Mouse (Mus musculus): ENCODE results near the gene Slitrk4.

The Slitrk4 gene

DNA sequence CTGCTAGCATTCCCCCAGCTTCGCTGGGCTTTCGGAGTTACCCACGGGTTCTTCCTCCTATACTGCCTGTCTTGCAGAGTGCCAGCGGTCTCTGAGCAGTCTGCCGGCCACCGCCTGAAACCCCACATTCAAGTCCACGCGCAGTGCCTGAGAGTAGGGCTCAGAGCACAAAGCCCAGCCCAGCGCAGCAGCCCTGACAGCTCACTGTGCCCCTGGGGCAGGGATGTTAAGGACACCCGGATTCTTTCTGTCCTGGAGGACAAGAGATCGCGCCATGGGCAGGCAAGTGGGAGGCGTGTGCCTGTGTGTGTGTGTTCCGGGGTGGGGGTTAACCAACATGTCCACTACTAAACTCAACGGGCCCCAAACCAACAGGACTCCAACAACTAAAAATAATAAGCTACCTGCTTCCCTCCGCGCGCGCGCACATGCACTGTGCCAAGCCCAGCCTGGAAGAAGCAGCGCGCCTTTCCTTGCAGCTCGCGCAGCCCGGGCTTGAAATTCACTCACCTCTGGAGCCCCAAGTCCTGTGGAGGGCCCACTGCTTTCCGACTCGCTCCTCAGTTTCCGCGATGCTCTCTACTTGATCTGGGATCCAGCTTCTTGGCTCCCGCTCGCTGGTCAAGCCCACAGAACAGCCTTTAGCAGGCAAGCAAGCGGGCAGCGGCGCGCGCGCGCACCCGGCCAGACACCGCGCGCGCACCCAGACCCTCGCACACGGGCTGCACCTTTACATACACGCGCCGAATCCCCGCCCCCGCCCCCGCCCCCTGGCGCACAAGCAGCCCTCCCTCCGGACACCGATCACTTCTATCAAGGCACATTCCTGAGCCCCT is at the start of gene Slitrk4:
Slitrk4 (minus strand) TSS at position 707 of the 836 bp plus-strand sequence.
- no peak for DNase-seq (ENCODE audit: low spot score)

DNA sequence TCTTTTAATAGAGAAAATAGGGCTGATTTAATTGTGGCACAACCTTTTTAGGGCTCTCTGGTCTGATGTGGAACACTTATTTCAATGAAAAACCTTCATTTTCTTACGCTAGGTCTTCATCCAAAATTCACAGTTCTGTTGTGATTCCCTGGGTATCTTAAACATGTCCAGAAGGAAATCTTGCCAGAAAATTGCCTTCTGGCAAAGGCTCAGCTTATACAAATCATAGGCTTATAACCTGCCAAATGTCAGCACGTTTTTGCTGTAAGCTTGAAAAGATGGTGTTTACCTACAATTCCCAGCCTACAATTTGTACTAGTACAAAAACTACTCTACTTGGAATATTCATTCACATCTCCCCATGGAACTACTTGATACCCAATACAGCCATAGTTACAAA is 42.7 kb upstream of the Slitrk4 start:
- DNase-seq (ENCODE audit: low spot score), result no peak

DNA sequence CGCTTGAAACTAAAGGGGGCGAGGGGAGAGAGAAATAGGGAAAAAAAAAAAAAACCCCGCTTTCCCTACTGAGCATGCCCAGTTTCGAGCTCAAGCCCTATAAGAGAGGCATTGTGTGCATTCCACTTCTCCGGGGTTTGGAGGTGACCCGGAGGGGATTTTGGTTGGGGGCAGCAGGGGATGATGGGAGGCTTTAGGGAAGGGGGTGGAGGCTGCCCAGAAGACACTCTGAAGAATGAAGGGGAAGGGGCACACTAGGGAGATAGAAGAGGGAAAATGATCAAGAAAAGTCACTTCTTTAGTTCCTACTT is 1.1 kb upstream of the Slitrk4 start:
- no peak for DNase-seq (ENCODE audit: low spot score)

DNA sequence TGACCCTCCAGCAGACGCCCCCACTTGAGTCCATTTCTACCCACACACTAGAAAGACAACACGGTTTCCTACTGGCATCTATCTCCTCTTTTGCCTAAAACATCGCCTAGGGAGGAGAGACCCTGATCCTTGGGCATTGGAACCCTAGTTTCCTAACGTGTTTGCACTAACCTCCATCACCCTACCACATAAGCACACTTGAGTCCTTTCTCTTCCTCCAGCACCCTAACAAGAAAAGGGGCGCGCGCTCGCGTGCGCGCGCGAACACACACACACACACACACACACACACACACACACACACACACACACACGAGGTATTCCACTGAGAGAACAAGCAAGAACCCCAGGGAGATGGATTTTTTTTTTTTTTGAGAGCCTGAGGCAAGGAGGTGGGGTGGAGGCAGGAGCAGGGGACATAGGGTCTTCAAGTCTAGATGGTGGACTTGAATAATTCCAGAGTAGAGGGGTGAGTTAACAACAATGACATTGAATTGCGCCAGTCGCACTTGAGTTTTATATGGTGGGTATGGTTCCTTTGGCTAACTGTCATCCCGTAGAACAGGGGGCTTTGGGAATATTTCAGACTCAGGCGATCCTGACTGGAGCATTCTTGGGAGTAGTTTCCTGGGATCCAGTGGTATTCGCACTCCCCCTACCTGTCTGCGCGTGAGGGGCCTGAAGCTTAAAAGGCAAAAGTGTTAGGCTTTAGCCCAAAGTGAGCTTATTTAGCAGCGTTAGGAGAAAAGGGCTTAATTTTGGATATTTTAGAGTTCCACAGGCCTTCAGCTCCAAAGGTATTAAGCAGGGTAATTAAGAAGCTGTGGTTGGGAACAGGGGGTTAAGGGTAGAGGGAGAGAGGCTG is 562 bp upstream of the Slitrk4 start:
- no peak for DNase-seq (ENCODE audit: low spot score)

DNA sequence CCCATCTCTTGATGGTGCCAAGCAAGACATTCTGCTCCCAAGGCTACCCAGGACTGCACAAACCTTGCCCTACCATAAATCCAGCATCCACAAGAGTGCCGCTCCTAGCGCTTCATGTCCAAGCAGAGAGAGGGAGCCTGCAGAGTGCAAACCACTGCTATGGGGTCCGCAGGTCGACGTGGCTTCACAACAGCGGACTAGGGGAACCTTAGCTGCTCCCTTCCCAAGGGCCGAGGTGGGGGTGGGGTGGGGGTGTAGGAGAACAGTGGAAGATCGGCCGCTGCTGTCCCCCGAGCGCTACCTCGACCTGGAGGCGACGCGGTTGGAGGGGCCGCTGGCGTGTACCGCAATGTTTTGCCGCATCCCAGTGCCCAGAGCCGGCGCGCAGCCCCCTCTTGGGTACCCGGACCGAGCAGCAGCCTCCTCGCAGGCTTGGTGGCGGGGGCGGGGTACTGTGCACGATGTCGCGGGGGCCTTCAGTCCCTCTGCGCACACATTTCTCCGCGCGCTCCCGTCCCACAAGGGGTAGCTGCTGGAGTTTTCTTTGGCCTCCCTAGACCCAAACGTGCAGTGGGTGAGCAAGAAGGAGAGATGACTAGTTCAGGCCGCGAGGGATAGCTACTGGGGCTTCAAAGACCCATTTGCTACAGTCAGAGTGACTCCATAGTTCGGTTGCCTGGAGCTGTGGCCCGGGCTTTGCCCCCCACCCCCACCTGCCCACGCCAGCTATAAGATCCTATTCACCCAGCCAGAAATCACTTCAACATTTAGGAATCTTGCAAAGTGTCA is 1.1 kb downstream of the Slitrk4 start:
- DNase-seq (ENCODE audit: low spot score), result no peak

DNA sequence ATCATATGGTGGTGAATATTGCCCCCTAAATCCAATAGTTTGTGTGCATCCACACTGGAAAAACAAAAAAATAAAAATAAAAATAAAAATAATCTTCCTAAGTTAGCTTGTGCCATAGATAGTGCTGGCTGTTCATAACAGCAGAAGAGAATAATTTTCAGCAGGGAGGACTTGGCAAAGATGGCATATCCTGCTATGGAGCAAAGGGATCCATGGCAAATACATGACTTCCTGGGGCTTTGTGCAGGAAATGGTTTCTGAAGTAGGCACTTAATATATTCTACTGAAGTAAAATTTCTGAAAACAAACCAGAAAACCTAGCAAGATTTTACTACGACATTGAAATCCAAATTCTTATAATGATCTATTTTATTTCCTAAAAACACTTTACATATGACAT is 13.3 kb downstream of the Slitrk4 start:
- DNase-seq (ENCODE audit: low spot score), result no peak

All from lung, postnatal 25 days (tissue).